Mouse (Mus musculus) hindbrain, embryonic 10.5 days (tissue): Measurements from ENCODE around the gene Acsl5. TPM values are rescaled to one million over a fixed set of nuclear protein-coding genes. Genes with fewer than 3 reads are reported as not detected.

Experiments used
- polyA plus RNA-seq: library from polyadenylated mRNA; unstranded; fragments of >200 nt; fragmentation: Nextera tagmentation; extraction: Ambion mirVana; gene quantifications from 2 replicates; pipeline ENCODE4 v1.2.1, GENCODE M21; 2016

Gene Acsl5
- polyA plus RNA-seq, 1 experiment from 2014 or later = 20.5 TPM

Other genes starting within 250 kb of the Acsl5 start
- gene Gpam, start 124.7 kb upstream of the Acsl5 start, polyA plus RNA-seq = 20.1 and 20.5 TPM in 2 replicates
- gene Tectb, start 71.2 kb upstream of the Acsl5 start, polyA plus RNA-seq = not detected in 2 replicates
- not detected in 2 replicates for gene Gucy2g, start 10.7 kb upstream of the Acsl5 start, polyA plus RNA-seq
- 106 and 123 TPM in 2 replicates for gene Zdhhc6, start 64.1 kb downstream of the Acsl5 start, polyA plus RNA-seq
- gene Vti1a, start 64.4 kb downstream of the Acsl5 start, polyA plus RNA-seq = 29.1 and 32.1 TPM in 2 replicates